Mouse (Mus musculus) heart, embryonic 14.5 days (tissue): ENCODE measurements around the gene Tal1. TPM values are rescaled to one million over a fixed set of nuclear protein-coding genes. Genes with fewer than 3 reads are reported as not detected.
A peak's percentile ranks its signal among the peaks of the same experiment; 100 is the strongest.

ENCODE experiments used
- ATAC-seq: fragments of 200-750 bp; cut with Nextera tagmentation; 2 replicates; pipeline ENCODE4 v1.8.0; 2017; ENCODE audit warnings: low read depth, moderate TSS enrichment; ENCODE audit not compliant: insufficient number of reproducible peaks, insufficient read depth, low FRiP score
- H3K27ac ChIP-seq, 2 experiments: fragments of 200-500 bp in 1 of 2; fragments of 300-500 bp in 1 of 2; sonication (generic) in 1 of 2; replicated peaks in 1 of 2; 2 replicates each; pipeline ENCODE4 v1.5.1; 2012 to 2014; ENCODE audit warnings: low read depth in 2 of 2, low read length in 2 of 2, control low read depth in 1 of 2, mild to moderate bottlenecking in 1 of 2, mixed read lengths in 1 of 2; ENCODE audit not compliant: control insufficient read depth in 1 of 2, insufficient read depth in 1 of 2
- H3K27me3 ChIP-seq: fragments of 300-500 bp; sonication (generic); 2 replicates; pipeline ENCODE4 v1.6.1; 2014; ENCODE audit warnings: mild to moderate bottlenecking, low read length, control low read depth; ENCODE audit not compliant: control insufficient read depth, insufficient read depth
- H3K36me3 ChIP-seq: fragments of 300-500 bp; sonication (generic); 2 replicates; pipeline ENCODE4 v1.6.1; 2014; ENCODE audit warnings: mild to moderate bottlenecking, control low read depth, low read length, mixed read lengths; ENCODE audit not compliant: control insufficient read depth, insufficient read depth
- H3K4me1 ChIP-seq, 2 experiments: fragments of 200-500 bp in 1 of 2; fragments of 300-500 bp in 1 of 2; sonication (generic) in 1 of 2; 2 replicates each; pipeline ENCODE4 v1.6.1; 2012 to 2014; ENCODE audit warnings: low read length in 2 of 2, control low read depth in 1 of 2, mixed read lengths in 1 of 2; ENCODE audit not compliant: control insufficient read depth in 2 of 2, insufficient read depth in 2 of 2
- H3K4me2 ChIP-seq: fragments of 300-500 bp; sonication (generic); 2 replicates; pipeline ENCODE4 v1.6.1; 2014; ENCODE audit warnings: mild to moderate bottlenecking, low read length
- H3K4me3 ChIP-seq, 2 experiments: fragments of 200-500 bp in 1 of 2; fragments of 300-500 bp in 1 of 2; sonication (generic) in 1 of 2; 2 replicates each; pipeline ENCODE4 v1.5.1; 2012 to 2014; ENCODE audit warnings: low read length in 2 of 2, mild to moderate bottlenecking in 2 of 2, control low read depth in 1 of 2, low read depth in 1 of 2, moderate library complexity in 1 of 2; ENCODE audit not compliant: control insufficient read depth in 1 of 2, insufficient read depth in 1 of 2
- H3K9ac ChIP-seq: fragments of 300-500 bp; sonication (generic); 2 replicates; pipeline ENCODE4 v1.6.1; 2014; ENCODE audit warnings: mild to moderate bottlenecking, low read length
- H3K9me3 ChIP-seq: fragments of 300-500 bp; sonication (generic); 2 replicates; pipeline ENCODE4 v1.6.1; 2016; ENCODE audit warnings: low read length, control low read depth; ENCODE audit not compliant: control insufficient read depth
- WGBS: fragments of 180-500 bp; shearing (Covaris S2); extraction: QIAGEN DNeasy Blood & Tissue Kit; methylation state at CpG from one replicate; pipeline ENCODE4 v1.1.7; 2014; 5-methylcytosine and 5-hydroxymethylcytosine counted together
- polyA plus RNA-seq: library from polyadenylated mRNA; unstranded; fragments of >200 nt; fragmentation: Nextera tagmentation; extraction: Ambion mirVana; gene quantifications from 2 replicates; pipeline ENCODE4 v1.2.1, GENCODE M21; 2014

The Tal1 gene
- 1.5 and 2.8 TPM in 2 replicates for polyA plus RNA-seq

- peak; percentile 60 for ATAC-seq
- H3K4me2 ChIP-seq: peak within 1 kb of the TSS; percentile 71
- H3K27ac ChIP-seq: peak within 1 kb of the TSS; percentile 63 to 84
- peak within 1 kb of the TSS; percentile 46 to 48 for H3K4me3 ChIP-seq
- peaks cover 10 to 24% of the 10 kb centered on the region in 2 experiments for H3K4me1 ChIP-seq
- H3K9me3 ChIP-seq: no peaks in the 10 kb centered on the region
- H3K36me3 ChIP-seq: no peaks in the 10 kb centered on the region
- under 1% methylated on average over 45 of the region's 60 CpGs for WGBS
- H3K27me3 ChIP-seq: peaks cover 70% of the 10 kb centered on the region
- H3K9ac ChIP-seq: peak within 1 kb of the TSS; percentile 78
These were observed at the start of gene Tal1 for GRCm38 (mm10) chr4:115056371-115056920. TSS of gene Tal1 (plus strand) at chr4:115056426.

- 92% methylated on average over 3 of the region's 3 CpGs for whole genome bisulfite sequencing
- Histone ChIP-seq H3K4me1 (no peaks in the 10 kb centered on the region), H3K4me3 (no peak overlapping the region), H3K4me2 (no peak overlapping the region), H3K36me3 (peaks cover 89% of the 10 kb centered on the region), H3K9me3 (no peaks in the 10 kb centered on the region), H3K27me3 (no peaks in the 10 kb centered on the region), H3K27ac (no peak overlapping the region), H3K9ac (no peak overlapping the region)
- ATAC-seq: no peak
These were observed 42.0 kb upstream of the Tal1 start for GRCm38 (mm10) chr4:115014276-115014675.

GRCm38 (mm10) chr4:115019997-115020396, 36.2 kb upstream of the Tal1 start:
- H3K4me3 ChIP-seq: no peak overlapping the region
- no peak overlapping the region for H3K27ac ChIP-seq
- H3K36me3 ChIP-seq: peaks cover 88% of the 10 kb centered on the region
- H3K4me1 ChIP-seq: no peaks in the 10 kb centered on the region
- H3K9me3 ChIP-seq: no peaks in the 10 kb centered on the region
- H3K4me2 ChIP-seq: no peak overlapping the region
- no peaks in the 10 kb centered on the region for H3K27me3 ChIP-seq
- 85% methylated on average over 3 of the region's 3 CpGs for WGBS
- no peak overlapping the region for H3K9ac ChIP-seq
- ATAC-seq: no peak

GRCm38 (mm10) chr4:115035043-115035442, 21.2 kb upstream of the Tal1 start:
- 84% methylated on average over 6 of the region's 6 CpGs for WGBS
- Histone ChIP-seq H3K9ac (no peak overlapping the region), H3K4me1 (no peaks in the 10 kb centered on the region), H3K4me3 (no peak overlapping the region), H3K9me3 (no peaks in the 10 kb centered on the region), H3K27me3 (no peaks in the 10 kb centered on the region), H3K27ac (no peak overlapping the region), H3K4me2 (no peak overlapping the region), H3K36me3 (peaks cover 73% of the 10 kb centered on the region)
- ATAC-seq: no peak

- no peak overlapping the region for H3K27ac ChIP-seq
- no peaks in the 10 kb centered on the region for H3K9me3 ChIP-seq
- H3K4me2 ChIP-seq: no peak overlapping the region
- H3K36me3 ChIP-seq: peaks cover 71% of the 10 kb centered on the region
- no peaks in the 10 kb centered on the region for H3K27me3 ChIP-seq
- H3K4me1 ChIP-seq: no peaks in the 10 kb centered on the region
- H3K9ac ChIP-seq: no peak overlapping the region
- WGBS: 37% methylated on average over 4 of the region's 4 CpGs
- ATAC-seq: no peak
- H3K4me3 ChIP-seq: no peak overlapping the region
These were observed 18.0 kb upstream of the Tal1 start for GRCm38 (mm10) chr4:115038242-115038641.

- no peak overlapping the region for H3K4me3 ChIP-seq
- peaks cover 26% of the 10 kb centered on the region for H3K36me3 ChIP-seq
- WGBS: 75% methylated on average over 3 of the region's 3 CpGs
- no peak overlapping the region for H3K4me2 ChIP-seq
- no peak overlapping the region for H3K9ac ChIP-seq
- peaks cover 0 to 2% of the 10 kb centered on the region in 2 experiments; a peak in 2 of 4 replicates for H3K4me1 ChIP-seq
- no peak overlapping the region for H3K27ac ChIP-seq
- H3K9me3 ChIP-seq: no peaks in the 10 kb centered on the region
- ATAC-seq: no peak
- H3K27me3 ChIP-seq: peaks cover 18% of the 10 kb centered on the region; the same call in 1 of the 2 replicates
These were observed 10.6 kb upstream of the Tal1 start for GRCm38 (mm10) chr4:115045621-115046020.

- H3K27me3 ChIP-seq: peaks cover 22% of the 10 kb centered on the region; the same call in 1 of the 2 replicates
- peaks cover 7% of the 10 kb centered on the region in 2 experiments for H3K4me1 ChIP-seq
- H3K4me3 ChIP-seq: no peak overlapping the region
- no peak overlapping the region for H3K4me2 ChIP-seq
- H3K36me3 ChIP-seq: peaks cover 5% of the 10 kb centered on the region; the same call in 1 of the 2 replicates
- H3K9me3 ChIP-seq: no peaks in the 10 kb centered on the region
- no peak overlapping the region for H3K27ac ChIP-seq
- 6% methylated on average over 5 of the region's 5 CpGs for WGBS
- ATAC-seq: no peak
- H3K9ac ChIP-seq: no peak overlapping the region
These were observed 8.5 kb upstream of the Tal1 start for GRCm38 (mm10) chr4:115047750-115048149.

- H3K4me3 ChIP-seq: no peak overlapping the region
- H3K27me3 ChIP-seq: peaks cover 25% of the 10 kb centered on the region; the same call in 1 of the 2 replicates
- H3K36me3 ChIP-seq: 0 out of 2 replicates have a peak, but pooled peaks cover 5% of the 10 kb centered on the region
- no peak for ATAC-seq
- no peak overlapping the region for H3K27ac ChIP-seq
- no peak overlapping the region for H3K4me2 ChIP-seq
- H3K9me3 ChIP-seq: no peaks in the 10 kb centered on the region
- 47% methylated on average over 8 of the region's 8 CpGs for WGBS
- peaks cover 9 to 12% of the 10 kb centered on the region in 2 experiments for H3K4me1 ChIP-seq
- no peak overlapping the region for H3K9ac ChIP-seq
These were observed 8.0 kb upstream of the Tal1 start for GRCm38 (mm10) chr4:115048190-115048589.
